Mouse (Mus musculus) lung, adult 2 months (tissue): ENCODE results near the gene Sema4d.

Source experiments
- CTCF ChIP-seq: fragments of 200-500 bp; IDR thresholded peaks from 2 replicates; pipeline ENCODE4 v1.5.1; 2011; ENCODE audit warnings: mild to moderate bottlenecking, low read length, control low read depth; ENCODE audit not compliant: insufficient read depth
- POLR2A ChIP-seq: fragments of 200-500 bp; IDR thresholded peaks from 2 replicates; pipeline ENCODE4 v1.6.1; 2011; ENCODE audit warnings: low read depth, mild to moderate bottlenecking, control low read depth, low read length, borderline replicate concordance; ENCODE audit errors: extremely low read depth

DNA sequence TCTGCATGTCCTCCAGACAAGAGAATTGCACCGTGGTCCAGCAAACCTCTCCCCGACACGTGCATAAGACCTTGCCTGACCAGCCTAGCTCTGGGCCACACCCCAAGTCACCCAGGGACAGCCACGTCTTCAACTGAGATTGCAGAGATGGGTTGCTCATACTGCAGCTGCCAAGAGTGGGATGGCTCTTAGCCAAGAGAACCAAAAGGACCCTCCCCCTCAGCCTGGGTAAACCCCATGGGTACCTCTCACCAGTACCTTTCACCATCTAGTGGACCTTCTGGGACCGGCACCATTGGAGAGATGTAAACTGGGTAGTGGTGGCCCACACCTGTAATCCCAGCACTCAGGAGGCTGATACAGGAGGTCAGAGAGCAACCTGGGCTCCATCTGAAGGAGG lies 2.8 kb downstream of the Sema4d start:
- TF ChIP-seq CTCF (no peak), POLR2A (no peak)
